Mouse (Mus musculus) limb, embryonic 14.5 days (tissue): ENCODE data around the gene Gm20532. TPM values are rescaled to one million over a fixed set of nuclear protein-coding genes. Genes with fewer than 3 reads are reported as not detected.

Experiments
- ATAC-seq: fragments of 200-750 bp; cut with Nextera tagmentation; 2 replicates; pipeline ENCODE4 v1.8.0; 2017; ENCODE audit warnings: low read depth, moderate number of reproducible peaks, moderate TSS enrichment; ENCODE audit not compliant: low FRiP score
- DNase-seq: peaks from one replicate; pipeline ENCODE4 v3.0.0-alpha.2; 2015; ENCODE audit warnings: low spot score
- H3K27ac ChIP-seq: fragments of 300-500 bp; sonication (generic); replicated peaks from 2 replicates; pipeline ENCODE4 v1.5.1; 2014; ENCODE audit warnings: low read depth, mild to moderate bottlenecking, low read length, moderate library complexity, mixed read lengths
- H3K27me3 ChIP-seq: fragments of 300-500 bp; sonication (generic); 2 replicates; pipeline ENCODE4 v1.6.1; 2014; ENCODE audit warnings: low read length, mixed read lengths; ENCODE audit not compliant: control insufficient read depth, insufficient read depth
- H3K36me3 ChIP-seq: fragments of 300-500 bp; sonication (generic); 2 replicates; pipeline ENCODE4 v1.6.1; 2014; ENCODE audit warnings: mild to moderate bottlenecking, low read length, moderate library complexity, mixed read lengths; ENCODE audit not compliant: control insufficient read depth, insufficient read depth
- H3K4me1 ChIP-seq: fragments of 300-500 bp; sonication (generic); 2 replicates; pipeline ENCODE4 v1.6.1; 2014; ENCODE audit warnings: antibody characterized with exemption, low read length, mixed read lengths; ENCODE audit not compliant: control insufficient read depth, insufficient read depth
- H3K4me2 ChIP-seq: fragments of 300-500 bp; sonication (generic); replicated peaks from 2 replicates; pipeline ENCODE4 v1.6.1; 2014; ENCODE audit warnings: low read depth, mild to moderate bottlenecking, low read length, moderate library complexity; ENCODE audit not compliant: severe bottlenecking
- H3K4me3 ChIP-seq: fragments of 300-500 bp; sonication (generic); replicated peaks from 2 replicates; pipeline ENCODE4 v1.5.1; 2014; ENCODE audit warnings: low read length
- H3K9ac ChIP-seq: fragments of 300-500 bp; sonication (generic); 2 replicates; pipeline ENCODE4 v1.6.1; 2014; ENCODE audit warnings: mild to moderate bottlenecking, low read depth, low read length, moderate library complexity; ENCODE audit not compliant: severe bottlenecking
- H3K9me3 ChIP-seq: fragments of 300-500 bp; sonication (generic); 2 replicates; pipeline ENCODE4 v1.6.1; 2016; ENCODE audit warnings: low read length; ENCODE audit not compliant: control insufficient read depth
- POLR2A ChIP-seq: fragments of 200-500 bp; IDR thresholded peaks from 2 replicates; pipeline ENCODE4 v1.8.0; 2012; ENCODE audit warnings: inconsistent platforms, mild to moderate bottlenecking, moderate library complexity, borderline replicate concordance; ENCODE audit not compliant: insufficient read depth, insufficient read length; ENCODE audit errors: extremely low read depth
- WGBS: fragments of 180-500 bp; shearing (Covaris S2); extraction: QIAGEN DNeasy Blood & Tissue Kit; methylation state at CpG from one replicate; pipeline ENCODE4 v1.1.7; 2014; 5-methylcytosine and 5-hydroxymethylcytosine counted together
- polyA plus RNA-seq, 2 experiments: library from polyadenylated mRNA; depleted of rRNA in 1 of 2; stranded (reverse) in 1 of 2; unstranded in 1 of 2; fragments of >200 nt; fragmentation: Nextera tagmentation in 1 of 2; extraction: Ambion mirVana in 1 of 2; gene quantifications; 2 replicates each; pipeline versions ENCODE4 v1.2.1 to v1.2.3; 2012 to 2014

Gene Gm20532
- polyA plus RNA-seq, 2 experiments = not detected

DNA sequence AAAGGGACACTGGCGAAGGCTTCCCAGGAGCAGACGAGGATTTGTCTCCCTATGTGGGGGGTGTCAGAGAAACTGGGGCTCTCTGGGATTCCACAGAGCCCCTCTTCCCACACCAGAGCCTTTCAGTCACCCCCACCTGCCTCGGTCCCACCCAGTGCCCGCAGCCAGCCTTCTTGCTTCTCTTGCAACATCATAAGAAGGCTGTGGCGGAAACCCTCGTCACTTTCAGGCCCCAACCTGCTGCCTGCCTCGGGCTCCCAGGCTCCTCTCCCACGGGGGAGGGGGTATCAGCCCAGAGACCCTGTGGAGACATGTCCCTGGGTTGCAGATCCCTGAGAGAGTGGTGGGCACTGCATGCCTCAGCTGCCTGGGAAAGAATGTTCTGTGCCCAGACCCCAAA is 35.0 kb upstream of the Gm20532 start:
- no peak overlapping the region; the same call in 1 of the 2 replicates for H3K27ac ChIP-seq
- H3K4me3 ChIP-seq = no peak overlapping the region
- no peak for DNase-seq
- H3K9me3 ChIP-seq = no peaks in the 10 kb centered on the region
- no peak overlapping the region for H3K9ac ChIP-seq
- no peak for ATAC-seq
- no peaks in the 10 kb centered on the region for H3K36me3 ChIP-seq
- H3K4me1 ChIP-seq = 0 out of 2 replicates have a peak, but pooled peaks cover 7% of the 10 kb centered on the region
- H3K4me2 ChIP-seq = no peak overlapping the region
- no peaks in the 10 kb centered on the region for H3K27me3 ChIP-seq
- TF ChIP-seq POLR2A = no peak
- 61% methylated on average over 8 of the region's 8 CpGs for WGBS

- DNase-seq (no peak), ATAC-seq (no peak)
- Histone ChIP-seq H3K4me3 (no peak overlapping the region), H3K27ac (no peak overlapping the region), H3K36me3 (no peaks in the 10 kb centered on the region), H3K4me2 (no peak overlapping the region), H3K9me3 (no peaks in the 10 kb centered on the region), H3K9ac (no peak overlapping the region), H3K4me1 (0 out of 2 replicates have a peak, but pooled peaks cover 6% of the 10 kb centered on the region), H3K27me3 (no peaks in the 10 kb centered on the region)
- no peak for TF ChIP-seq POLR2A
- WGBS = 73% methylated on average over 2 of the region's 2 CpGs
Observed at GRCm38 (mm10) chr2:26552066-26552465, 34.4 kb upstream of the Gm20532 start.

DNA sequence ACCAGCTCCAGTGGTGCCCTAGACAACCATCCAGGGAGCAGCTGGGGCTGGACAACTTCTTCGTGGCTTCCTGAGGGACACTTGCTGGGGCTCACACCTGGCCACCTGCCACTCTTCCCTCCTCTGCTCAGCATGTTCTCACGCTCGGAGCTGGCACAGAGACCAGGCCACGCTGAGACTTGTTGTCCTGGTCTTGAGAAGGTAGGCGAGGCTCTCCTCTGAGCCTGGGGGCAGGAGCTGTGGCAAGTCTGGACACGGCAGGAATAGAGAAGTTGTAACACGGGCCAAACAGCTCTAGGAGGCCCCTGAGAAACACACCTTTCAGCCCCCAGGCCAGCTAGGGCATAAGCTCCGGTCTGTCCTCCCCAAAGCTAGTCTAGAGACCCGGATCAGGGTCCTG is 32.5 kb upstream of the Gm20532 start:
- H3K27me3 ChIP-seq = no peaks in the 10 kb centered on the region
- no peak overlapping the region for H3K4me3 ChIP-seq
- H3K4me2 ChIP-seq = no peak overlapping the region
- no peaks in the 10 kb centered on the region for H3K9me3 ChIP-seq
- ATAC-seq = no peak
- DNase-seq = no peak
- no peak overlapping the region for H3K9ac ChIP-seq
- H3K4me1 ChIP-seq = no peaks in the 10 kb centered on the region
- H3K36me3 ChIP-seq = no peaks in the 10 kb centered on the region
- 66% methylated on average over 9 of the region's 9 CpGs for WGBS
- TF ChIP-seq POLR2A = no peak
- no peak overlapping the region for H3K27ac ChIP-seq

GRCm38 (mm10) chr2:26555076-26555475 is 31.4 kb upstream of the Gm20532 start:
- TF ChIP-seq POLR2A = no peak
- no peak overlapping the region for H3K9ac ChIP-seq
- ATAC-seq (no peak), DNase-seq (no peak)
- no peak overlapping the region for H3K4me3 ChIP-seq
- no peaks in the 10 kb centered on the region for H3K4me1 ChIP-seq
- no peaks in the 10 kb centered on the region for H3K9me3 ChIP-seq
- no peak overlapping the region for H3K27ac ChIP-seq
- 83% methylated on average over 4 of the region's 4 CpGs for WGBS
- H3K4me2 ChIP-seq = no peak overlapping the region
- no peaks in the 10 kb centered on the region for H3K27me3 ChIP-seq
- H3K36me3 ChIP-seq = no peaks in the 10 kb centered on the region

DNA sequence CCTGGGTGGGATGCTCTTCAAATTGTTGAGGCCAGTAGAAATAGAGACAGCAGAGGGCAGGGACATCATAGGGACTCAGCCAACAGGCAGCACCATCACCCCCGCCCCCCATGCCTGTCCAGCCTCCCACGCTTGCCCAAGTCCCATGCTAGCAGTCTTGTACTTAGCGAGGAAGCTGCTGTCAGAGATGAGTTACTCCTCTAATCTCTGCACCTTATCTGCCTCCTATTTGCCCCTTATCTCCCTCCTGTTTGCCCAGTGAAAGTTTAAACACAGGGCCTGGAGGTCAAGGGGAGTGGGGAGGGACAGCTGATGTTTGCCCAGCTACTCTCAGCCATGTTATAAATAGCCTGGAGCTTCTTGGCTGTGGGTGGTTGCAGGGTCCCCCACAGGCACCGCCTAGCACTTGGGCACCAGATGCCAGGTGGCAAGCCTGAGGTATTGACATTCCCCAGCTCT is 29.9 kb upstream of the Gm20532 start:
- H3K27ac ChIP-seq = no peak overlapping the region
- no peaks in the 10 kb centered on the region for H3K9me3 ChIP-seq
- no peak overlapping the region for H3K4me3 ChIP-seq
- H3K9ac ChIP-seq = no peak overlapping the region
- no peaks in the 10 kb centered on the region for H3K36me3 ChIP-seq
- no peaks in the 10 kb centered on the region for H3K27me3 ChIP-seq
- no peak for DNase-seq
- H3K4me2 ChIP-seq = no peak overlapping the region
- no peak for TF ChIP-seq POLR2A
- no peak for ATAC-seq
- WGBS = 45% methylated on average over 4 of the region's 4 CpGs
- no peaks in the 10 kb centered on the region for H3K4me1 ChIP-seq

GRCm38 (mm10) chr2:26560506-26560905 is 25.9 kb upstream of the Gm20532 start:
- Histone ChIP-seq H3K36me3 (no peaks in the 10 kb centered on the region), H3K9me3 (no peaks in the 10 kb centered on the region), H3K9ac (no peak overlapping the region), H3K4me1 (no peaks in the 10 kb centered on the region), H3K27me3 (no peaks in the 10 kb centered on the region), H3K4me3 (no peak overlapping the region), H3K27ac (no peak overlapping the region), H3K4me2 (no peak overlapping the region)
- no peak for DNase-seq
- no peak for ATAC-seq
- WGBS = 78% methylated on average over 5 of the region's 5 CpGs
- TF ChIP-seq POLR2A = no peak
